Mouse (Mus musculus) liver, embryonic 14.5 days (tissue): Measurements from ENCODE around the gene Mif. TPM values are rescaled to one million over a fixed set of nuclear protein-coding genes. Genes with fewer than 3 reads are reported as not detected.
A peak's percentile ranks its signal among the peaks of the same experiment; 100 is the strongest.

Experiments used
- ATAC-seq: fragments of 200-750 bp; cut with Nextera tagmentation; 2 replicates; pipeline ENCODE4 v1.8.0; 2017; ENCODE audit warnings: moderate number of reproducible peaks, mild to moderate bottlenecking, moderate library complexity; ENCODE audit not compliant: insufficient read depth
- DNase-seq, 3 experiments: peaks; one replicate each; pipeline ENCODE4 v3.0.0-alpha.2; 2012 to 2013; ENCODE audit warnings: low read depth in 3 of 3, low spot score in 3 of 3
- H3K27ac ChIP-seq: fragments of 300-500 bp; sonication (generic); 2 replicates; pipeline ENCODE4 v1.5.1; 2014; ENCODE audit warnings: moderate library complexity, mild to moderate bottlenecking, control low read depth, inconsistent platforms
- H3K27me3 ChIP-seq: fragments of 300-500 bp; sonication (generic); 2 replicates; pipeline ENCODE4 v1.6.1; 2014; ENCODE audit warnings: mild to moderate bottlenecking, low read length, moderate library complexity; ENCODE audit not compliant: control insufficient read depth, insufficient read depth
- H3K36me3 ChIP-seq: fragments of 300-500 bp; sonication (generic); replicated peaks from 2 replicates; pipeline ENCODE4 v1.6.1; 2014; ENCODE audit warnings: low read depth; ENCODE audit not compliant: control insufficient read depth, insufficient read depth
- H3K4me1 ChIP-seq, 2 experiments: fragments of 200-500 bp in 1 of 2; fragments of 300-500 bp in 1 of 2; sonication (generic) in 1 of 2; replicated peaks; 2 replicates each; pipeline ENCODE4 v1.6.1; 2012 to 2014; ENCODE audit warnings: antibody characterized with exemption in 1 of 2, inconsistent platforms in 1 of 2, low read length in 1 of 2; ENCODE audit not compliant: control insufficient read depth in 2 of 2, insufficient read depth in 2 of 2
- H3K4me2 ChIP-seq: fragments of 300-500 bp; sonication (generic); 2 replicates; pipeline ENCODE4 v1.6.1; 2014; ENCODE audit warnings: low read depth, mild to moderate bottlenecking, control low read depth, moderate library complexity
- H3K4me3 ChIP-seq, 2 experiments: fragments of 200-500 bp in 1 of 2; fragments of 300-500 bp in 1 of 2; sonication (generic) in 1 of 2; 2 replicates each; pipeline ENCODE4 v1.5.1; 2012 to 2014; ENCODE audit warnings: low read depth in 2 of 2, low read length in 2 of 2, mild to moderate bottlenecking in 2 of 2, control low read depth in 1 of 2, inconsistent platforms in 1 of 2, moderate library complexity in 1 of 2; ENCODE audit not compliant: insufficient read depth in 1 of 2
- H3K9ac ChIP-seq: fragments of 300-500 bp; sonication (generic); replicated peaks from 2 replicates; pipeline ENCODE4 v1.6.1; 2014; ENCODE audit warnings: mild to moderate bottlenecking, control low read depth, moderate library complexity
- H3K9me3 ChIP-seq: fragments of 300-500 bp; sonication (generic); 2 replicates; pipeline ENCODE4 v1.6.1; 2016; ENCODE audit warnings: low read length, mixed read lengths; ENCODE audit not compliant: control insufficient read depth
- CTCF ChIP-seq: IDR thresholded peaks from 2 replicates; pipeline ENCODE4 v1.5.1; 2016; ENCODE audit warnings: antibody characterized with exemption, low read depth, control low read depth
- EP300 ChIP-seq: IDR thresholded peaks from 2 replicates; pipeline ENCODE4 v1.6.1; 2016; ENCODE audit warnings: antibody characterized with exemption, low read depth
- WGBS: fragments of 180-500 bp; shearing (Covaris S2); extraction: QIAGEN DNeasy Blood & Tissue Kit; methylation state at CpG from one replicate; pipeline ENCODE4 v1.1.7; 2014; ENCODE audit not compliant: insufficient replicate concordance; 5-methylcytosine and 5-hydroxymethylcytosine counted together
- polyA plus RNA-seq, 2 experiments: library from polyadenylated mRNA; depleted of rRNA in 1 of 2; stranded (reverse) in 1 of 2; unstranded in 1 of 2; fragments of >200 nt; fragmentation: Nextera tagmentation in 1 of 2; extraction: Ambion mirVana in 1 of 2; gene quantifications; 2 replicates each; pipeline versions ENCODE4 v1.2.1 to v1.2.3; 2012 to 2014

Gene Mif
- polyA plus RNA-seq, 2 experiments = 755 to 879 TPM

DNA sequence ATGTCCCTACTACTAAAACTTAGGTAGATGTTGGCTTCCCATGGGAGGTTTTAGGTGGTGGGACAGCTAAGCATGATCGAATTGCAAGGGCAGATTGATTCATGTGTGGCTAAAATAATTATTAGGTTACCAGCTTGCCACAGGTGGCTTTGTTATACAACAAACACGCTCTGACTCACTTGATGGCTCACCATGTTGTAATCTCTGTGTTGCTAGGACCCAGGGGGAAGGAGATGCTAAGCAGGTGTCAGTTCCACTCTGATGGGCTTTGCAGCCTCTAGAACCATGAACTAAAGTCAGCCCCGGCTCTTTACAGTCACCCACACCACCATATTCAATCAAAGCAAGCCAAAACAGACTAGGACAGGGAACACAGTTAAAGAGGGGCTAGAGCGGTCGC lies 40.2 kb downstream of the Mif start:
- Histone ChIP-seq H3K27me3 (no peaks in the 10 kb centered on the region), H3K4me1 (no peaks in the 10 kb centered on the region), H3K36me3 (no peaks in the 10 kb centered on the region), H3K9me3 (no peaks in the 10 kb centered on the region), H3K9ac (no peak overlapping the region), H3K4me3 (no peak overlapping the region), H3K4me2 (no peak overlapping the region), H3K27ac (no peak overlapping the region)
- ATAC-seq (no peak), DNase-seq (no peak)
- WGBS = 66% methylated on average over 5 of the region's 5 CpGs
- no peak for TF ChIP-seq CTCF
- no peak for TF ChIP-seq EP300

DNA sequence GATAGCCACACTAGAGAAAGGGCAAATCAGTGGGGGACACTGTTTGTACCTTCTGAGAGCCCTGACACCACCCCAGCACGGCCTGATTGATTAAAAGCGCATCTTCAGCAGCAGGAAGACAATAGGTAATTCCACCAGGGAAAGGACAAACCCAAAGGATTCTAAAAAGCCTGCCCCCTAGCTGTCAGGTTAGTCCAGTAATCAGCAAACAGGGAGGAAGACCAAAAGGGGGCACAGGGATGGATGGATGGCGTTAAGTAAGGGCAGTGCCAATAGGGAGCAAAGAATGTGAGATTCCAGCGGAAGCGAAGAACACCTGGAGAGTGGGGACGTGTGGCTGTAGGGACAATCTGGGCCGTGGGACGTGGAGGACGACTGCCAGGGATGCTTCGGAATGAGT lies 41.4 kb downstream of the Mif start:
- Histone ChIP-seq H3K9me3 (no peaks in the 10 kb centered on the region), H3K36me3 (no peaks in the 10 kb centered on the region), H3K4me2 (no peak overlapping the region), H3K4me1 (no peaks in the 10 kb centered on the region), H3K27me3 (no peaks in the 10 kb centered on the region), H3K9ac (no peak overlapping the region), H3K27ac (no peak overlapping the region), H3K4me3 (no peak overlapping the region)
- DNase-seq (no peak), ATAC-seq (no peak)
- TF ChIP-seq EP300 (no peak), CTCF (peak; percentile 46; the same call in 1 of the 2 replicates)
- WGBS = 50% methylated on average over 10 of the region's 10 CpGs

Other genes starting within 250 kb of the Mif start
- gene Susd2, start 216.2 kb downstream of the Mif start, polyA plus RNA-seq (2012; rRNA removed) = 0.84 and 1.2 TPM in 2 replicates
- gene Susd2, start 216.2 kb downstream of the Mif start, polyA plus RNA-seq (2014; fragmentation: Nextera tagmentation; extraction: Ambion mirVana) = 1.0 and 1.6 TPM in 2 replicates
- 11.2 and 11.3 TPM in 2 replicates for gene Cabin1, start 95.9 kb downstream of the Mif start, polyA plus RNA-seq (2012; rRNA removed)
- 12.0 and 13.7 TPM in 2 replicates for gene Cabin1, start 95.9 kb downstream of the Mif start, polyA plus RNA-seq (2014; fragmentation: Nextera tagmentation; extraction: Ambion mirVana)
- 116 and 138 TPM in 2 replicates for gene Ddt, start 86.8 kb downstream of the Mif start, polyA plus RNA-seq (2012; rRNA removed)
- 169 and 176 TPM in 2 replicates for gene Ddt, start 86.8 kb downstream of the Mif start, polyA plus RNA-seq (2014; fragmentation: Nextera tagmentation; extraction: Ambion mirVana)
- 0.04 TPM in 1 of 2 replicates, not detected in the other for gene Gm20441, start 79.3 kb downstream of the Mif start, polyA plus RNA-seq (2012; rRNA removed)
- gene Gm20441, start 79.3 kb downstream of the Mif start, polyA plus RNA-seq (2014; fragmentation: Nextera tagmentation; extraction: Ambion mirVana) = not detected in 2 replicates
- gene Gstt3, start 78.8 kb downstream of the Mif start, polyA plus RNA-seq (2012; rRNA removed) = 5.3 and 5.5 TPM in 2 replicates
- gene Gstt3, start 78.8 kb downstream of the Mif start, polyA plus RNA-seq (2014; fragmentation: Nextera tagmentation; extraction: Ambion mirVana) = 9.4 and 12.0 TPM in 2 replicates
- gene Gstt1, start 61.7 kb downstream of the Mif start, polyA plus RNA-seq (2012; rRNA removed) = 71.5 and 90.6 TPM in 2 replicates
- gene Gstt1, start 61.7 kb downstream of the Mif start, polyA plus RNA-seq (2014; fragmentation: Nextera tagmentation; extraction: Ambion mirVana) = 68.8 and 75.7 TPM in 2 replicates
- not detected in 2 replicates for gene Gstt4, start 37.7 kb downstream of the Mif start, polyA plus RNA-seq (2012; rRNA removed)
- 0.10 TPM in 1 of 2 replicates, not detected in the other for gene Gstt4, start 37.7 kb downstream of the Mif start, polyA plus RNA-seq (2014; fragmentation: Nextera tagmentation; extraction: Ambion mirVana)
- 33.8 and 36.4 TPM in 2 replicates for gene Gstt2, start 22.8 kb downstream of the Mif start, polyA plus RNA-seq (2012; rRNA removed)
- gene Gstt2, start 22.8 kb downstream of the Mif start, polyA plus RNA-seq (2014; fragmentation: Nextera tagmentation; extraction: Ambion mirVana) = 42.7 and 43.7 TPM in 2 replicates
- 0.23 and 0.47 TPM in 2 replicates for gene Derl3, start 33.2 kb upstream of the Mif start, polyA plus RNA-seq (2012; rRNA removed)
- gene Derl3, start 33.2 kb upstream of the Mif start, polyA plus RNA-seq (2014; fragmentation: Nextera tagmentation; extraction: Ambion mirVana) = 0.18 TPM in 1 of 2 replicates, not detected in the other
- 21.2 and 28.5 TPM in 2 replicates for gene Smarcb1, start 61.4 kb upstream of the Mif start, polyA plus RNA-seq (2012; rRNA removed)
- 47.7 and 55.3 TPM in 2 replicates for gene Smarcb1, start 61.4 kb upstream of the Mif start, polyA plus RNA-seq (2014; fragmentation: Nextera tagmentation; extraction: Ambion mirVana)
- gene Chchd10, start 72.9 kb upstream of the Mif start, polyA plus RNA-seq (2012; rRNA removed) = 55.8 and 72.9 TPM in 2 replicates
- 106 and 111 TPM in 2 replicates for gene Chchd10, start 72.9 kb upstream of the Mif start, polyA plus RNA-seq (2014; fragmentation: Nextera tagmentation; extraction: Ambion mirVana)
- gene Mmp11, start 76.3 kb upstream of the Mif start, polyA plus RNA-seq (2012; rRNA removed) = 1.3 and 1.5 TPM in 2 replicates
- 1.1 and 1.5 TPM in 2 replicates for gene Mmp11, start 76.3 kb upstream of the Mif start, polyA plus RNA-seq (2014; fragmentation: Nextera tagmentation; extraction: Ambion mirVana)
- 22.5 and 27.6 TPM in 2 replicates for gene Gm867, start 80.4 kb upstream of the Mif start, polyA plus RNA-seq (2012; rRNA removed)
- 20.9 and 21.9 TPM in 2 replicates for gene Gm867, start 80.4 kb upstream of the Mif start, polyA plus RNA-seq (2014; fragmentation: Nextera tagmentation; extraction: Ambion mirVana)
- 0.85 and 2.1 TPM in 2 replicates for gene Vpreb3, start 82.8 kb upstream of the Mif start, polyA plus RNA-seq (2012; rRNA removed)
- 2.5 and 2.9 TPM in 2 replicates for gene Vpreb3, start 82.8 kb upstream of the Mif start, polyA plus RNA-seq (2014; fragmentation: Nextera tagmentation; extraction: Ambion mirVana)
- 0.08 and 0.10 TPM in 2 replicates for gene Gm5134, start 94.3 kb upstream of the Mif start, polyA plus RNA-seq (2012; rRNA removed)
- gene Gm5134, start 94.3 kb upstream of the Mif start, polyA plus RNA-seq (2014; fragmentation: Nextera tagmentation; extraction: Ambion mirVana) = 0.08 TPM in 1 of 2 replicates, not detected in the other
- gene Zfp280b, start 172.4 kb upstream of the Mif start, polyA plus RNA-seq (2012; rRNA removed) = 6.8 and 7.1 TPM in 2 replicates
- 9.6 and 10.1 TPM in 2 replicates for gene Zfp280b, start 172.4 kb upstream of the Mif start, polyA plus RNA-seq (2014; fragmentation: Nextera tagmentation; extraction: Ambion mirVana)